Mouse (Mus musculus) cortical plate, adult 2 months (tissue): ENCODE results near the gene Tmem212.

Experiments
- CTCF ChIP-seq: fragments of 200-500 bp; IDR thresholded peaks from 2 replicates; pipeline ENCODE4 v1.5.1; 2011; ENCODE audit warnings: mild to moderate bottlenecking, control low read depth, low read length; ENCODE audit not compliant: insufficient read depth; ENCODE audit errors: extremely low read depth
- POLR2A ChIP-seq: fragments of 200-500 bp; IDR thresholded peaks from 2 replicates; pipeline ENCODE4 v1.6.1; 2011; ENCODE audit warnings: mild to moderate bottlenecking, low read length, control low read depth; ENCODE audit not compliant: insufficient read depth; ENCODE audit errors: extremely low read depth

- no peak for TF ChIP-seq CTCF
- no peak for TF ChIP-seq POLR2A
Observed at GRCm38 (mm10) chr3:27871891-27872290, 24.3 kb downstream of the Tmem212 start.
